Mouse (Mus musculus) 3134 (cell line): ENCODE measurements around the gene Ctsll3.

Experiments
- DNase-seq: peaks from one replicate; pipeline ENCODE4 v3.0.0-alpha.2; 2011; ENCODE audit warnings: low spot score; ENCODE audit not compliant: insufficient read length; ENCODE audit errors: extremely low read depth

Ctsll3 gene

DNA sequence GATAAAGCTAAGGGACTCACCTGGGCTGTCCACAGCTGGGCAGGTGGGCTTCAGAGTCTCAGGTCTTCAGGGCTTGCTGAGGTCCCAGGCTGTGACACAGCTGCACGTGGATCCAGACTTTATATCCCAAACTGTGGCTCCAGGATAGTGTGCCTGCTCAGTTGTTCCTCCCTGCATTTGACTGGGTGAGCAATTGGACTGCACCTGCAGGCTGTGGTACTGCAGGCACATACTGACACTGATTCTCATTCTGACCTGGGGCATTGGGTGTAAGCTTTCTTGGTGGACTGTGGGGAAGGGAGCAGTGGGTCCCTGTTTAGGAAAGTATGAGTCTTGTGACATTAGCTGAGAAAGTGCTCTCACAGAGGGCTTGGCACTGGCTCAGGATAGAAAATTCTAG lies at the start of gene Ctsll3:
Gene Ctsll3 (minus strand): TSS at position 101 of the 400 bp plus-strand sequence.
- DNase-seq, result no peak

DNA sequence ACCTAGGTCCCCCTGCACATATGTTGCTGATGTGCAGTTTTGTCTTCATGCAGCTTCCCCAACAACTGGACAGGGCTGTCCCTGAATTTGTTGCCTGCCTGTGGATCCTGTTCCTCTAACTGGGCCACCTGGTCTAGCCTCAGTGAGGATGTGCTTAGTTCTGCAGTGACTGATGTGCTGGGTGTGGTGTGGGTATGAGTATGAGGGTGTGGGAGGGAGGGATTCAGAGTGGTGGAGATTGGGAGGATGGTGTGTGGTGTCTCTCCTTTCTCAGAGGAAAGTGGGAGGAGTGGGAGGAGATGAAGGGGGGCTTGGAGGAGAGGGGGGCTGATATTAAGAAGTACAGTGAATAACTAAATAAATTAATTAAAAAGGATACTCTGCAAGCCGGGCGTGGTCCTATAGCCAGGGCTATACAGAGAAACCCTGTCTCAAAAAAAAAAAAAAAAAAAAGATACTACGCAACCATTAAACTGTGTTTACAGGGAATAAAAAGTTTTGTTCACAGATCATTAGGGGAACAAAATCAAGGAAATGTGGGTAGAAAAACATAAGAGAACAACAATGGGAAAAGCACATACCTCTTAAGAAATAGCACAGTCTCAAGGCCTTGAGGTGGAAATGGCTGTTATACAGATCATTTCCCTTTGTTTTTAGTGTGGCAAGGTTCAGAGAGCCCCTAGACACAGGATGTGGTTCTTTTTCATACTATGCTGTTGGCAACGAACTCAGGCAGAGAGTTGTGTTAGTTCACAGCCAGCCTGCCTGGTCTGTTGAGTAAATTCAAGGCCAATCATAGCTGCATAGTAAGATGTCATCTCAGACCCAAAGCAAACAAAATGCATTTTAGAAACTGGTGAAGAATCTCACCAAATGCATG lies 45.8 kb upstream of the Ctsll3 start:
- DNase-seq, result no peak

DNA sequence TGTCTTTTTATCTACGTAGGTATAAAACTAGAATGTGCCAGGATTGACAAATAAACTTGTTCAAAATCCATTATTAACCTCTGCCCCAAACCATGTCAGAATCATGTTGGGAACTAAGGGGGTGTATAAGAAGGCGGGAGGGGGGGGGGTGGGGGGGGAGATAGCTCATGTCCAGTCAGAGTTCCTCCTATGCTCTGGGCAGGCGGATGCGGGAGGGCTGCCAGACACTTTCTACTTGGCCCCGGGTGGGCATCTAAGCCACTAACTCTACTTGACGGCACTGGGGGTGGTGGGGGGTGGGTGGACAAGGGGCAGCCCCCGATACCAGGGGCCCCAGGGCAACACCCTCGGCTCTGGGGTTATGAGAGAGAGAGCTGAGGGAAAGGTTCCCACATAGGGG lies 40.5 kb upstream of the Ctsll3 start:
- no peak for DNase-seq

DNA sequence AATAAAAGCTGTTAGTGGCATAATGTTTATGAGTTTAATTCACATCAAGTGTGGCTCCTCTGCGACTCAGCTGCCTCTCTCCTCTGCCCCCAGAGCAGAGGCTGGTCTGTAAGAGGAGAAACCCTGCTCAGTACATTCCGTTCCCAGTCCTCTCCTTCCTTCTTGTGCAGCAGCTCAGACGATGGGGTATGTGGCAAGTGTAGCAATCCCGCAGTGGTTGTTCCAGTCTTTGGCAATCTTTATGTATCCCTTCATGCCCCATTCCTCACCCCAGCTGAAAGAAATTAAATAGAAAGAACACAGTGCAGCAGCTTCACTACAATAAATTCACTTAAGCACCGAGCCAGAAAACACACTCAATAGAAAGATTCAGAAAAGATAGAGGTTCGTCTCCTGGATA lies 40.1 kb upstream of the Ctsll3 start:
- DNase-seq, result no peak

DNA sequence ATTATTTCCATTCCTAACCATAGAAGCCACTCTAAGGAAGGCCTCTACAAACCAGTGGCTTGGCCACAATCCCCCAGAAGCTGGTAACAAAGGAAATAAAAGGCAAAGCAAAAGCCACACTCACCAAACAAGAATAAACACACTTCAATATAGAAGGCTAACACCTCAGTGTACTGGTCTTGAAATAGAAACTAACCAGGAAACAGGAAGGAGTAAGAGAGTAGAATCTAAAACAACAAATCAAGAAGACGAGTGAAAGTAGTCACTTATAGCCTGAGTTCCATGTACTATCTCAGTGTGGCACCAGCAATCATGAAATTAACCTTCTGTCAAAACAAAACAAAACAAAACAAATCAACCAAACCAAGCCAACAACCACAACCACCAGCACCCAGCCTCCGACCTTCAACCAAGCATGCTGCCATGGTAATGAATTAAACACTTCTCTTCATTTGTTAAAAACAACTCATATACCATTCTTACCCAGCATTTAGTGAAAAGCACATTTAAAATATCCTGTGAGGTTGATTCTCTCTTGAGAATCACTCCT lies 36.8 kb upstream of the Ctsll3 start:
- DNase-seq, result no peak

DNA sequence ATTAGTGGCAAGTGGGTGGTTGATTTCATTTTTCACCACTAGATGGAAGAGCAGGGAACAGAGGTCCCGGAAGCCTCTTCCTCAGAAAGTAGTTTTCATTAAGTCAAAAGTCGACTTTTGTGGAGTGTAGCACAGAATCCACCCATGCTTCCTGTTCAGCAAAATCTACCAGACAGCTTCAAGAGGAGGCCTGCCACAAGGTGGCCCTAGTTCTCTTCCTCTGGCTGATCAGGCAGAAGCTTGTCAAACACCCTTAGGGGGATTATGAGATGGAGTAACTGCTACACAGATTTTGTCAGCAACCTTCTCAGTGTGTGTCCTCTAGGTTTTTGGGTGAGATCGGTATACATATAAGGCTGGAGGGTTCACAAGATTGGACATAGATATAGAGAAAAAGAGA lies 23.4 kb upstream of the Ctsll3 start:
- no peak for DNase-seq

DNA sequence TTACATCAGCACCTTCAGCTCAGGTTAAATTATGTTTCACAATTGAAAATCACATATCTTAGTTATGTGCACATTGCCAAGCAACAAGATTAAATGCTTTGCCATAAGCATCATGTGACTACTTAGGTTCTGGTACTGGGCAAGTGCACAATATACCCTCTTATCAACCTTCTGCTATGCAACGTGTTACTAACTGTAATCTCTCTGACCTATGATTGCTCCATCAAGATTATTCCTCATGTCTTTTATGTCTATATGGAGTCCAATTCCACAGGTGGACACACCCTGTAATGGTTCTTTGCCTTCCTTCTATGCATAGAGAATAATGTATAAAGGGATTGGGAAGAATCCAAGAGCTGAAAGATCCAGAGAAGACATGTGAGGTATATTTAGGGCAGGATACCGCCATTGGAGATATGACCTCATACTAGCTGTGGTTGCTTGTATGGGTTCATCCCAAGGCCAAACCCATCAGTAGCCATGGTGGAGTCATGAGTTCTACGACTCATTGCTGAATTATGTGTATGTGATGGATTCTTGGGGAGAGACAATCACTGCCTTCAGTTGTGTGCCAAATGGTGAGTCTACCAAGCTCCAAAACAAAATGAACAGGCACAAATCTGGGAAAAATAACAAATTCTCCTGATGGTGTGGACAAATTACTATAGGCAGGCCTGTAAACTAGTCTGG lies 18.0 kb upstream of the Ctsll3 start:
- peak; percentile 43 for DNase-seq

DNA sequence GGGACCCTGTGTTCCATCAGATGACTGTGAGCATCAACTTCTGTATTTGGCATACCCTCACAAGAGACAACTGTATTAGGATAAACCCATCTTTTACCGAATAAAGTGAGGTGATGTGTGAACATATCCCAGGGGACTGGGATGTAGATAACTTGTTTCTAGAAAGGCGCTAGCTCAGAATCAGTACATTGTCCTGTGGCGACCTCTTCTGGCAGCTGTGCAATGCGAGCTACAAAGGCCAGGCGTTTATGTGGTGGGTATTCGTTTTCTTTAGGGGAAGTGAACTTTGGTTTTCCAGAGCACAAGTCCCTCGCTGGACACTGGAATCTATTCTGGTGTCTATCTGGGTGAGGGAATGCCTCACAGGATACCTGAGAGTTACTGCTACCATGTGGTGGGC lies 16.8 kb upstream of the Ctsll3 start:
- DNase-seq, result no peak

DNA sequence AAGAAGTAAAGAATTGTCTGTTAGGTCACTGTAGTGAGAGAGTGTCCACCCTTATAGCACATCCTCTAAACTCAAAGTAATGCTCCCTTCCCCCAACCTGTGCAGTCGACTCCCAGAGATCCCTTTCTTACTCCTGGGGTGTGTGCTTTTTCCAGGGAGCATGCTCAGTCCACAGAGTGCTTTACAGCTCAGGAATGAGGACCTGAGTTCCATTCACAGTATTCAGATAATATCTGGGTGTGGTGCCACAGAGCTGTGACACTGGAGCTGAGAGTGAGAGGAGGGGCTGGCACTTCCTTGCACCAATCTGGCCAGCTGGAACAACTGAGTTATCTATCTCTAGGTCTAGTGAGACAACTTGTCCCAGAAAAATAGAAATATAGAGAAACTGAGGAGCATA lies 11.1 kb upstream of the Ctsll3 start:
- DNase-seq, result no peak

DNA sequence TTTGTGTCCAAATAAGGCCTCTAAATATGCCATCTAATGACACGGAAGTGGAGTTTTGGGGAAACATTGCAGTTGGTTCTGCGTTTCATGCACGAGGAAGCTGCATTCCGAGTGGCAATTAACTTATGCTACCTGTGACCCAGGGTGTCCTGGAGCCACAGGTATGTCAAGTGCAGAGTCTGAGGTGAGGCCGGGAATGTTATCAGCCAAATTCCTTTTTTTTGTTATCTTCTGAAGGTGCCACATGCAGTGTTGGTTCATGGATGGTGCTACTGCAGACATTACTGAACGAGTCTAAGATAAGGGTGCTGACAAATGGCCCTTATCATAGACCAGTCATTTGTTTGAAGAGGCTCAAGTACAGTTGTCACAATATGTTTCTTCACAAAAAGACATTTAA lies 10.1 kb upstream of the Ctsll3 start:
- no peak for DNase-seq

DNA sequence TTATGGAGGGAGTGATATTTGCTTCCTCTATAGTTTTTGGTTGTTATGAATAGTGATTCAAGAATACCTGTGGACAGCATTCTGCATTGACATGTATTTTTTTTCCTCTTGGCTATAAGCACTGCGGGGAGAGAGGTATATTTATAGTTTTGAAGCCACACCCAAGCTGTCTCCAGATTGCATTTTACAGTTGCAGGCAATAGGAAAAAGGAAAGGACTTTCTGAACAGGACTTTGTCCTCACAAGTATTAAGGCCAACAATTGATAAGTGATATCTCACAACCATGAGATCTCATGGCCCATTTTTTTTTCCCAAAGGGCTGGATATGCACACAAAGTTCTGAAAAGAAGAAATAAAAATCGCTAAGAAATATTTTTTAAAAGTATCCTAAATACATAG lies 7.0 kb upstream of the Ctsll3 start:
- no peak for DNase-seq

DNA sequence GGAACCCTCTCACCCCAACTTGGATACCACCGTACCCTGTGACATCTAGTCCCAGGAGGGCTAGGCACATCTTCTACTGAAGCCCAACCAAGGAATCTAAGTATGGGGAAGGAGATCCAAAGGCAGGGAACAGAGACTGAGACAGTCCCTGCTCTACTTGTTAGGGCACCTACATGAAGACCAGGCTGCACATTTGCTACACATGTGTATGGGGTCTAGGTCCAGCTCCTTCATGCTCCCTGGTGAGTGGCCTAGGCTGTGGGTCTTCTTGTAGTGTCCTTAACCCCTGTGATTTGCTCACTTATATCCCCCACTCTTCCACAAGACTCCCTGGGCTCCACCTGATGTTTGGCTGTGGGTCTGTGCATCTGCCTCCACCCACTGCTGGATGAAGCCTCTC lies 13.2 kb downstream of the Ctsll3 start:
- DNase-seq, result no peak

DNA sequence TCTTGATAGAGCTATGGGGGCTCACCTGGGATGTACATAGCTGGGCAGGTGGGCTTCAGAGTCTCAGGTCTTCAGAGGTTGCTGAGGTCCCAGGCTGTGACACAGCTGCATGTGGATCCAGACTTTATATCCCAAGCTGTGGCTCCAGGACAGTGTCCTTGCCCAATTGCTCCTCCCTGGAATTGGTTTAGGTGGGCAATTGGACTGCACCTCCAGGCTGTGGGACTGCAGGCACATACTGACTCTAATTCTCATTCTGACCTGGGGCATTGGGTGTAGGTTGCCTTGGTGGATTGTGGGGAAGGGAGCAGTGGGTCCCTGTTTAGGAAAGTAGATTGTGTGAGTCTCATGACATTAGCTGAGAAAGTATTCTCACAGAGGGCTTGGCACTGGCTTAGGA lies 16.4 kb downstream of the Ctsll3 start, which contains the start of gene BC051665:
Gene BC051665 (minus strand): TSS at position 101 of the 400 bp plus-strand sequence.
- no peak for DNase-seq

DNA sequence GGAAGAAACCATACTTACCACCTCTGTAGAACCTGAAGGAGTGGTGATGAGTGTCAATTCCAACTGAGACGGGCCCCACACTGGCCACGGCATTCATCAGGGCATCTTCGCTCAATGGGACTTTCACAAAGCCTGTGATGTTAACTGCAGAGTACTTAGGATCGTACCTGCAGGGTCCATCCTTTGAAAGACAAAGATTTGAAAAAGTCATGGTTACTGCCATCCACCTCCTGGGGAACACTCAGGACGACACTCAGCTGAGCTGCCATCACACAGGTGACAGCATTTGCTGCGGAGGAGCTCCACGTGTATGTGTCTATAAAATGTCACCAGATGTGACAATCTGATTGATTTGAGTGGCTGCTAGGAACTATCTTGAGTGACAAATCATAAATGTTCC lies 19.3 kb downstream of the Ctsll3 start:
- DNase-seq, result no peak

DNA sequence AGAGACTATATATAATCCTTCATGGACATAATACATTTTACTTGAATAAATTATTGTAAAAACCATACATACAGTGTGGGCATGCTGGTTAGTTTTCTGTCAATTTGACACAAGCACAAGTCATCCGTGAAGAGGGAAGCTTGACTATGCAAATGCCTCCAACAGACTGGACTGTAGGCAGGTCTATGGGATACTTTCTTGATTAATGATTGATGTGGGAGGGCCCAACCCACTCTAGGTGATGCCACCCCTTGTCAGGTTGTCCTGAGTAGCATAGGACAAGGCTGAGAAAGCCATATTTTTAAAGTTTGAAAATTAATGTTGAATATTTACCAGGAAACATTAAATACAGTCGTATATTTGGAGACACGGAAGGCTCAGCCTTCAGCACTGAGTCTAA lies 22.1 kb downstream of the Ctsll3 start:
- DNase-seq, result no peak

DNA sequence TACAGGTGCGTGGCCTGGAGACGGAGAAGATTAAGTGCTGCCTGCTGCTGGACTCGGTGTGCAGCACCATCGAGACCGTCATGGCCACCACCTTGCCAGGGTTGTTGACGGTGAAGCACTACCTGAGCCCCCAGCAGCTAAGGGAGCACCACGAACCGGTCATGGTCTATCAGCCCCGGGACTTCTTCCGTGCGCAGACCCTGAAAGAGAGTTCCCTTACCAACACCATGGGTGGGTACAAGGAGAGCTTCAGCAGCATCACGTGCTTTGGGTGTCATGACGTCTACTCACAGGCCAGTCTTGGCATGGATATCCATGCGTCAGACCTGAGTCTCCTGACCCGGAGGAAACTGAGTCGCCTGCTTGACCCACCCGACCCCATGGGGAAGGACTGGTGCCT lies 41.5 kb downstream of the Ctsll3 start:
- no peak for DNase-seq

DNA sequence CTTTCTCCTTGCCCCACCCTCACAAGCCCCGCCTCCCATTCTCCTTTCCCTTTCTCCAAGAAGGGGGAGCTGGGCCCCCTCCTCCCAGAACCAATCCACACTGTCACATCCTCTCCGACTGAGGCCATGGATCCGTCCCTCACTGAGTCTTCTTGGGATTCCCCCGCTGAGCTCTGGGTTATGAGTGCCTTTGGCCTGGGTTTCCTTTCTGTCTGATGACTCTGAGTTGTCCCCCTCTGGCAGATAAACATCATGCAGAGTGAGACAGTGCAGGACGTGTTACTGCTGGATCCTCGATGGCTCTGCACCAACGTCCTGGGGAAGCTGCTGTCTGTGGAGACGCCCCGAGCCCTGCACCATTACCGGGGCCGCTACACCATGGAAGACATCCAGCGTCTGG lies 42.3 kb downstream of the Ctsll3 start:
- no peak for DNase-seq

DNA sequence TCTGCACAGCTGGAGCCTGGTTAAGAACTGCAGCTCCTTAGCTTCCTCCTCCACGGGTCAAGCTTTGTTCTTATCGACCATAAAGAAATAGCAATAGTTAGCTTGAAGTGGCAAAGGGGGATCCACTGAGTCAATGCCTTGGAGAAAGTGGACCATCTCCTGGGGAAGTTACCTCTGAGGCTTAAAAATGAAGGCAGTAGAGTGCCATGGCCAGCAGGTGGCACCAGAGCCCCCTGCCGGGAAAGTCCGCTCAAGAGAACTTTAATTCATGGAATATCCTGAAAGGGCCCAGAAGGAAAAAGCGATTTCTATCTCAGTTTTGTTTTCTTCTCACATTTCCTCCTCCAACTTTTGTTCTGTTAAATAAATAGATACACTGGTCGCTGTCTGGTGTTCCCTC lies 43.5 kb downstream of the Ctsll3 start:
- DNase-seq, result no peak

DNA sequence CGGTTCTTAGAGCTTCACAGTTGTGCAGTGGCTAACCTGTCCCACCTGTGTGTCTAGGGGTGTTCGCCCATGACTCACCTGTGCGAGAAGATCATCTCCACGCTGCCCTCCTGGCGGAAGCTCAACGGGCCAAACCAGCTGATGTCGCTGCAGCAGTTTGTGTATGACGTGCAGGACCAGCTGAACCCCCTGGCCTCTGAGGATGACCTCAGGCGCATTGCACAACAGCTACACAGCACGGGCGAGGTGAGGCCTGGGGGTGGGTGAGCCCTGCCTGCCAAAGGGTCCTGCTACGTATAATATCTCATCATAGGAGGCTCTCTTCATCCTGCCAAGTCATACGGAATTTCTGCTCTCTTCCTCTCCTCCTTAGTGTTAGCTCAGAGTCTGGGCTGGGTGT lies 45.4 kb downstream of the Ctsll3 start:
- no peak for DNase-seq

DNA sequence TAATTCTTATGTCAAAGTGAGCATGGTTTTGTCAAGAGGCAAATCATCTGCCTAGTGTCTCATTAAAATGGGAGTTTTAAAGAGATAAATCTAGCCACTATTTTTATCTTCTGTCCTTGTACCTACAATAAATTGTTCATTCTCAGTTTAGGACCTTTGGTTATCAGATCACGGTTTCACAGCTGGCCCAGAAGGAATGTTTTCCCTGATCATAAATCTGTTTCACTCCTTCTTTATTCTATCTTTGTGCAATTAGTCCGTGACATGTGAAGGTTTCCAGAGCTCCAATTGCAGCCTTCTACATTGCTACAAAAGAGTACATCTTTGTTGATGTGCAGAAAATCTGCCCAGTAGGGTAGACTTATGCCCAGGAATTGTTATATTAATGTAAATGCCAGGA lies 47.4 kb downstream of the Ctsll3 start:
- DNase-seq, result no peak

DNA sequence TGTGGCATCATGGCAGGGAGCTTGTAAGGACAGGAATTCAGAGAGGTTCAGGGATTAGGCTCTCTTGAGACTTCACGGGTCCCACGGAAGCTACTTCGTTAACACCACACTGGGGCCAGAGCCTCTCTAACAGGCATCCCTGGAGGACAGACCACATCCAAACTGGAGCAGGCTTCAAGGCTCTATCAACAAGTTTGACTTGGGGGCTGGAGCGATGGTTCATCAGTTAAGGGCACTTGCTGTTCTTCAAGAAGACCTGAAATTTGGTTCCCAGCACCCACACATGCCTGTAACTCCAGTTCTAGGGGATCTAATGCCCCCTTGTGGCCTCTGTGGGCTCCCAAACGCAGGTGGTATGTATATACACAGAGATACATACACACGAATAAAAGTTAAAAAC lies 49.4 kb downstream of the Ctsll3 start:
- DNase-seq, result no peak

DNA sequence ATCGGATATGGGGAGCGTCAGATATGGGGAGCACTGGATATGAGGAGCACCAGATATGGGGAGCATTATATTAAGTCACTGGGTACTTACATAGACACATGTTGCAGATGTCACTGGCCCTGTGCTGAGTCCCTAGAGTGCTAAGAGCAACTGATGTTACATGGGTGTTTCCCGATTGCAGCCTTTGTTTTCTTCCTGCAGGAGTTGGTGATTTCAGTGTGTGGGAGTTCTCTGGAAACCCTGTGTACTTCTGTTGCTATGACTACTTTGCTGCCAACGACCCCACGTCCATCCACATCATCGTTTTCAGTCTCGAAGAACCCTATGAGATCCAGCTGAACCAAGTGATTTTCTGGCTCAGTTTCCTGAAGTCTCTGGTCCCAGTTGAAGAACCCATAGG lies 51.7 kb downstream of the Ctsll3 start:
- DNase-seq, result no peak
